Mouse (Mus musculus) urinary bladder, postnatal 14 days (tissue): Measurements from ENCODE around the gene Chpf2.
A peak's percentile ranks its signal among the peaks of the same experiment; 100 is the strongest.
"Not testable (repeated sequence)": the region's sequence is repeated elsewhere in the genome, so short reads cannot be mapped to it uniquely, and the experiment has no call there.

ENCODE experiments used
- DNase-seq: peaks from one replicate; pipeline ENCODE4 v3.0.0; 2021; ENCODE audit warnings: low spot score

Gene Chpf2

DNA sequence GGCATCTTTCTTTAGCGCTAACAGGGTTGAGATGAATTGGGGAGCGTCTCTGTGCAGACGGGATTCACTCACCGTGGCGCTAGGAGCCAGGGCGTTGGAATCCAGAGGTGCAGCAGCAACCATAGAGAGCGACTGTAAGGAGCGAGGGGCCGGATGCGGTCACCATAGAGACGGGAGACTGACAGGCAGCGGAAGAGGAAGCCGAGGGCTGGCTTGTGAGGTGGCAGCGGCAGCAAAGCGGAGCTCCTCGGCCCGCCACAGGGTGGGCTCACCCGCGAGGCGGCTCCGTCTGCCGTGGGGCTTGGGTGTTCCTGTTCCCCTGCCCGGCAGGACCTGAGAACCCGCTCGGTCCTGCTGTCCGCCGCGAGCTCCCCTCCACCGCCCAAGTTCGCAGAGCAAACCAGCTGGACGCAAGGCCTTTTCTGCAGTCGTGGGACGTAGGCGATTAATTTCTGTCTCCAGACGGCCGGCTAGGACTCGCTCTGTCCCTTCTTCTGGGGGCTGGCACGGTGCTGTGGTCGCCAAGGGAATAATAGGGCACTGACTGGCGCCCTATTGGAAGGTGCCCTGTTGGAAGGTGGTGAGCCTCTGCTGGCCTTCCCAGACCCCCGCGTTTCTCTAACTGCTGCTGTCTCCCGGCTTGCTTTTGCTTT lies at the start of gene Chpf2:
Gene Chpf2 (plus strand): TSS at position 195 of the 653 bp plus-strand sequence.
- peak; percentile 83 for DNase-seq

DNA sequence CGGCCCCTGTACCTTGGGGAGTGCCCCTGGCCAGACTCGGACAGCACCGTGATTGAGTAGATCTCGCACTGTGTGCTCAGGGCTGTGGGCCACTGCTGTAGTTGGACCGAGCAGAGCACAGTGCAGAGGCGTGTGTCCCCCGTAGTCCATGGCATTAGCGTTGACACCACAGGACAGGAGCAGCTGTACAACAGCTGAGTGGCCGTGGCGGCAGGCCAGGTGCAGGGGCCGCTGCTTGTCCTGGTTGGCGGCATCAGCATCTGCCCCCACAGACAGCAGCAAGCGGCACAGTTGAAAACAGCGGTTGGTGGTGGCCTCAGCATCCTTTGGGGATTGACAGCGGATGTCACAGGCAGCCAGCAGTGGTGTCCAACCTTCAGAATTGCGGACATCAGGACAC lies 48.9 kb upstream of the Chpf2 start:
- no peak for DNase-seq

DNA sequence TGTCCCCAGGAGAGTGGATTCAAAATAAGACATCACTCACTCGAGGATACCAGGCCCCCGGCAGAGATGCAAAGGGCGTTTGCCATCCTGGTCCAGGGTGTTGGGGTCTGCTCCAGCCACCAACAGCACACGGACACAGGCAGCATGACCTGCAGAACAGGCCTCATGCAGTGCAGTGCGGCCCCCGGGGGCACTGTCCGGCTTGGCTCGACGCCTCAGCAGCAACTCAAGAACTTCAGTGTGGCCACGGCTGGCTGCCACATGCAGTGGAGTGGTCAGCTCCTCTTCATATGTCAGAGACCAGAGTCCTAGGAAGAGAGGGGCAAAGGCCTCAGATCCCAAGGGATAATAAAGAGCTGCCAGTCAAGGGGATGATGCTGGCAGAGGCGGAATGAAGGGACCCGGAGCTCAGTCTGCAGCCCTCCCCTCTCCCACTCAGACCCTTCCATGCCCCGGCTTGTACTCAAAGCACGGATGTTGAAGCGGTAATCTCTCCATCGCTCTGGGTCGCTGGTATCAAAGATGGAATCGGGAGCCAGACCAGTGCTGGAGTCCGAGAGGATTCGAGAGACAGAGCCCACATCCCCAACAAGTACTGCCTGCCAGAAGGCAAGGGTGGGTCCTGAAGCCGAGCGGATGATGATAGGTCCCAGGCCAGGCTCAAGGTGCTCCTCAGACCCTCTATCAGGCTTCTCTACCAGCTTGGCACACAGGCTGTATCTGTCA lies 46.8 kb upstream of the Chpf2 start:
- no peak for DNase-seq

DNA sequence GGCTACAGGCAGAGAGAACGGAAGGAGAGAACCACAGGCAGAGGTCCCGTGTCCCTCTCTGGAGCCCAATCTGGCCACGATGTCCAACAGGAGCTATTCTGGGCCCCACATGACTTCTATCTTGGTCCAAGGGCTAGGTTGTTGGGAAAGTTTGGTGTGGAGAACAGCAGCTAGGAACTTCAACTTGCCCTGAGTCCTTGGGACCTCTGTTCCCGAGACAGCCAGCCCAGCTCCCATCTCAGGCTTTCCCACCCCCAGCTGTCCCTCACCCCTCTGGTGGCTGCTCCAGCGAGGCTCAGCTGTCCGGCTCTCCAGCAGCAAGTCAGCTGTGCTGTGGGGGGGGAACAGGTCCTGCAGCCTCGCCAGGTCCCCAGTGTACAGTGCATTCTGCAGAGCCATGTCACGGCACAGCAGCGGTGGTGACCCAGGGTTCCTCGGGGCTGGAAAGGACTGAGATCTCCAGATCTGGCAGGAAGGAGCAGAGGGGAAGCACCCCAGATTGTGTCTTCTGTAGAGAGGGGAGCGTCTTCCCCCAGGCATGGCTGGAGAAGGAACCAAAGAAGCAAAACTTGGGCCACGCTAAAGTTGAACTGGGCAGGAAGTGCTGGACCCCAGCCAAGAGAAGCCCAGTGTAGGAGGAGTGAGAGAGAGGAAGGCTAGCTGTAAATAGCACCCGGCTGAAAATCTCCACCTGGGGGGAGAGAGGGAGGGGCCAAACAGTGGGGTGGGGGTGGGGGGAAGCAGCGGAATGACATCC lies 46.0 kb upstream of the Chpf2 start, which contains the start of gene Asb10:
Gene Asb10 (minus strand): TSS at position 592 of the 757 bp plus-strand sequence.
- peak; percentile 70 for DNase-seq

DNA sequence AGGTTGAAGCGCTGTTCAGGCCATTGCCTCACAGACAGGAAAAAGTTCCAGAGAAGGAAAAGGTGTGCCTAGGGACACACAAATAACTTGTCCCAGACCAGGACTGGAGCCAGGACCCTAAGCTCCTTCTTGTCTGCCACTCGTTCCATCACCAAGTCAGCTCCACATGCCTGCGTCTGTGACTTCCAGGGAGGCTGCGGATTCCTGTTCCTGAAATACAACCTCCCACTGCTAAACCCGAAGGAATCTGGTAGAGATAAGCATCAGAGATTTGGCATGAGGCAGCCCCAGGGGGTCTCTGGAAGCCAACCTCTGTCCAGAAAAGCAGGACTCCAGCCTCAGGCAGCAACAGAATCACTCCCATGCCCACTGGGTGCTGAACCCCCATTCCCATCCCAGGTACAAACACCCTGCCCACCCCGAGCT lies 45.4 kb upstream of the Chpf2 start:
- no peak for DNase-seq

DNA sequence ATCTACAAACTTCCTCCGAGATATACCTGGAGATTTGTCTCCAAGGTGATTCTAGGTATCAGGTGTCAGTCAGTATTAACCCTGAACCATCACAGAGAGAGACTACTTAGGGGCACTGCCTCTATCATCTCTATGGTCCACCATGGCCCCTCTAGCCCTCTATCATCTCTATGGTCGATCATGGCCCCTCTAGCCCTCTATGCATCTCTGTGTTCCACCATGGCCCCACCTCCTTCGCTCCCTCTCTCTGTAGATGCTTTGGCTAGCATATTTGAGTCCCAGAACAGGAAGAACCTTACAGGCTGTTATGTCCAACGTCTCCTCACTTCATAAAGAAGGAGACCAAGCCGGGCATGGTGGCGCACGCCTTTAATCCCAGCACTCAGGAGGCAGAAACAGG lies 43.9 kb upstream of the Chpf2 start:
- no peak for DNase-seq

DNA sequence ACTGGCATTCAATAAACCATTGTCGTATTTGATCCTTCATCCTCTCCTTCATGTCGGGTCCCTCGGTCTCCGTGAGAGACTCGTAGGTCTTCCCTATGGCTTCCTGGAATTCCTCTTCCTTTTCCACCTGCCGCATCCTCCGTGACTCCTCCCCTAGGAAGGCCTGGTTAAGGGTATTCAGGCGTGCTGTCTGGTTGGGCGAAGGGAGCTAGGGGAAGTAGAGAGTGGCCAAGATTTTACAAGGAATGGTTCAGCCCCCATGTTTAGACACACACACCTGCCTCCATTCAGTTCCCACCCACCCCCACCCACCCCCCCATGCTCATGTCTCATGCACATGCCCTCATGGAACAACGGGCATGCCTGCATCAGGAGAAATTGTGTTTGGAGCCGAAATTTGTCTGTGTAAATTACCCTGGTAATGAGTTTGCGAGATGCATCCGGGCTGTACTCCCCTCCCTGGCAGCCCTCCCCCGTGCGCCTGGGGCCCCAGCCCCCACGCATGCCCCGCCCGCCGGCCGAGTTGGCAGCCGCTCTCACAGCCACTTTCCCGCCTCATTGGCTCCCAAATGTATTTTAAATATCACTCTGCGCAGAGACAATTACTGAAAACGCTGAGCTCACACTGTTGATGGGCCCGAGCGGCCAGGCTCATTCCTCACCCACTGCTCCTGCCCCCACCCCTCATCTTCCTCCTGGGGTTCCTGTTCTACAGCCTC lies 35.8 kb upstream of the Chpf2 start:
- DNase-seq: peak; percentile 53

DNA sequence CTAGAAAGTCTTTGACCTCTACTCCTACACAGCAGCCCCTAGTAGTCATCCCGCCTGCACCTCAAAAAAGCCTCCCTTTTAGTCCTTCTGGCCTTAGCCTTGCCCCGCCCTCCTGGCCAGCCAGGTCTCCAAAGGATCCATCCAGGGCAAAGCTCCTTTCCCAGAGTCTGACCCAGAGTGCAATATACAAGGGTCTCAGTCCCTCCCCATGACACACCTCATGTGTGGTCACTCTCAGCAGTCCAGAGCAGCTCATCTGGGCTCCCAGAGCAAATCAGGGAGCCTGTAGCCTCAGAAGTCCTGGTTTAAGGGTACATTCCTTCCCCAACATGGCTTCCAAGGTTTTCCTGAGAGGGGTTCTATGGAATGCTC lies 35.2 kb upstream of the Chpf2 start:
- no peak for DNase-seq

DNA sequence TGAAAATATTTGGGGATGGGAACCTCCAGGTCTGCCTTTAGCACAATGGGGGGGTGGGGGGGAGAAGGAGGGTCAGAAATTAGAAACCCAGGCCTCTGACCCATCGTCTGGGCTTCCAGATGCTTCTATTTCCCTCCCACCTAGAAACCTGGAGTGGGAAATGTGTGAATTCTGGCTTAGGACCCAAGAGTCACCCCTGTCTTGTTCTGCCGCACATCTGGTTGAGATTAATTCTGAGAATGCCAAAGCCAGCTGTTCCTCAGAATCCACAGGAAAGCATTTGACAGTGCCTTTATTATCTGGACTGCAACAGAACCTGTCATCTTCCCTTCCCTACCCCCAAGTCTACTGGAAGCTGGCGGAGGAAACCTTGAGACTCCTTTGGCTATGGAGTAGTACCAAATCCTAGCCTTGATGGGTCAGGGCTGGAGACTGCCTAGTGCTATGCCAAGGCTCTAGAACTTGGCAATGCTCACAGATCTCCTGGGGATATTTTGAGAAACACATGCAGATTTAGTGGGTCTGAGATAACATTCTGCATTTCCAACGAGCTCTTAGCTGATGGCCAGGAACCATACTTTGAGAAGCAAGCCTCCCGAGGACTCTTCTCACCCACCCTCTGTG lies 32.8 kb upstream of the Chpf2 start:
- no peak for DNase-seq

DNA sequence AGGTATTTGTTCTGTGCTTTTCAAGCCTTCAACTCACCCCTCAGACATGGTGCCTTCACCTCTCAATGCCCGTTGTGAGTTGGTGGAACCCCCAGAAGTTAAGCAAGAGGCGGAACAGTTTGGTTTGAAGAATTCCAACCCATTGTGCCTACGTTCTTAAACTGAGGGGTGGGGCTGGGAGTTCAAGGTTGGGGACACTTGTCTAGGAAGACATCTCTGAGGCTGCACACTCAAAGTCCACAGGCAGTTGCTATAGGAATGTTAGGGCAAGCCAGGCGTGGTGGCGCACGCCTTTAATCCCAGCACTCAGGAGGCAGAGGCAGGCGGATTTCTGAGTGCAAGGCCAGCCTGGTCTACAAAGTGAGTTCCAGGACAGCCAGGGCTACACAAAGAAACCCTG lies 31.2 kb upstream of the Chpf2 start:
- not testable (repeated sequence) for DNase-seq

DNA sequence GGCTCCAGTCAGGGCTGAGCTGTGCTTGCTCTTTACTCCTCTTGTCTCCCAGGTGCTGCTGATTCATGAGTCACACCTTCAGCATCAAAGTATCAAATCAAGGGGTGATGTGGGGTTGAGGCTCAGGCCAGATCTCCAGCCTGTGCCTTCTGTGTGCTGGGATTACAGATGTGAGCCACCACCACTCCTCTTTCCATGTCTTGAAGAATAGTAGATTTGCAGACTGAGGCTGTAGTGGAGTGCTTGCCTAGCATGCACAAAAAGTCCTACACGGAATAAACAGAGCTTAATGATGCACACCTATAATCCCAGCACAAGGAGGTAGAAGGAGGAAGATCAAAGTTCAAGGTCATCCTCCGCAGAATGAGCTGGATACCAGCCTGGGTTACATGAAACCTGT lies 29.8 kb upstream of the Chpf2 start, which contains the start of gene 4931409K22Rik:
Gene 4931409K22Rik (minus strand): TSS at position 101 of the 400 bp plus-strand sequence.
- no peak for DNase-seq

DNA sequence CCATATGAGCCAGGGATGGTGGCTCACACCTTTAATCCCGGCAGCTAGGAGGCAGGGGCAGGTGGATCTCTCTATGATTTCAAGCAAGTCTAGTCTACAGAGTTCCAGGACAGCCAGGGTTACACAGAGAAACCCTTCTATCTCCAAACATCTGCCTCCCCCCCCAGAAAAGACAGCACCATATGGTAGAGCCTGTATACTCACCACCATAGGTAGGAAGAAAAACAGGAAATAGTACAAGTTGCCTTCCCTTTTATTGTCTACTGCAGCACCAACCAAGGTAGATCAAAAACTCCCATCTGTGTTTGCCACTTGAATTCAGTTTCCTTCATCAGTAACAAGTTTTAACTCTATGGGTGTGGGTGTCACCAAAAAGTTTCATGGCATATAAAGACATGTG lies 10.6 kb upstream of the Chpf2 start:
- DNase-seq: no peak

DNA sequence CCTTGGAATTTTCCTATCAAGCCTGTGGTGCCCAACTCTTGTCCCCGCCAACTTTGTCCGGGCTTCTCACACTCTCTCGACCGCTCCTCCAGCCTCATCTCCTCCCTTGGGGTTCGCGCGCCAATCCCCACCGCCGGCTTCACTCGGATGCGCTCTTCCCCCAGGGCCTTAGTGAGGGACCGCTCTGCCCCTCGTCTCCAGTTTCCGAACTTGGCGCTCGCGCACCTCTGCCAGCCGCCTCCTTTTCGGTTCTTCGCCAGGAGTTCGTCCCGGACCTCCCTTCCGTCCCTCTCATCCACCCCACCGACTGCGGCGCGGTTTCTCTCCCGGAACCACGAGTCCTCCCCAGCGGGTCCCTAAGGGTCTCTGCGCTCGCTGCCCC lies 9.7 kb upstream of the Chpf2 start:
- peak; percentile 35 for DNase-seq

DNA sequence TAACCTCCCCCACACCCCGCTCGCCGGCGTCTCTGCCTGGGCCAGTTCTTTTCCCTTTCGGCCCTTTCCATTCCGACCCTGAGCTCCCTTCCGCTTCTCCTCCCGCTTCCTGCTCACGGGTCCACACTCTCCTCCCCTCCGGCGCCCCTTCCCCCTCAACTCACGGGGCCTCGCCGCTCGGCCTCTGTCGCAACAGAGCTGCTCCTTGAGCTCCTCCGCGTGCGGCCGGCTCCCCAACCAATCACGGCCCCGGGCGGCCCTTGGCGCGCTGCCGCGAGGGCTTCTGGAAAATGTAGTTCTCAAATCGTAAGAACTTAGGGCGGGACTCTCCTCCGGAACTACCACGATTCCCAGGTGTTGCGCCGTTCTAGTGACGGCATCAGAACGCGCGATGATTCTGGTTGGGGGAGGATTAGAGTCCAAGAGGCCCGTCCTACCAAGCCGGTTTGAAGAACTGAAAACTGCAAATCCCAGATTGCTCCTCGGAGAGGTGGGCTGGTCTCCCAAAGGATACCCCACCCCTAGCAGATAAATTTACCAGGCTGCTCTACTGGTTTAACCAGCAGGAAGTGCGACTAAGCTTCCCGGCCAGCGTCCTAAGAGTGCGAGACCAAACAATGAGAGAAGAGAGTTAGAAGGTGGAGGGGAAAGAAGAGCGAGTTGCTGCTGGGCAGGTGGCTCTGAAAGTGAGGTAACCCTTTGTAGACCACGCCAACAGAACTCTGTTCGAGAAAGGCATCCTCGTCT lies 9.2 kb upstream of the Chpf2 start, which contains the start of gene Abcf2:
Gene Abcf2 (minus strand): TSS at position 285 of the 747 bp plus-strand sequence.
- peak; percentile 100 for DNase-seq

DNA sequence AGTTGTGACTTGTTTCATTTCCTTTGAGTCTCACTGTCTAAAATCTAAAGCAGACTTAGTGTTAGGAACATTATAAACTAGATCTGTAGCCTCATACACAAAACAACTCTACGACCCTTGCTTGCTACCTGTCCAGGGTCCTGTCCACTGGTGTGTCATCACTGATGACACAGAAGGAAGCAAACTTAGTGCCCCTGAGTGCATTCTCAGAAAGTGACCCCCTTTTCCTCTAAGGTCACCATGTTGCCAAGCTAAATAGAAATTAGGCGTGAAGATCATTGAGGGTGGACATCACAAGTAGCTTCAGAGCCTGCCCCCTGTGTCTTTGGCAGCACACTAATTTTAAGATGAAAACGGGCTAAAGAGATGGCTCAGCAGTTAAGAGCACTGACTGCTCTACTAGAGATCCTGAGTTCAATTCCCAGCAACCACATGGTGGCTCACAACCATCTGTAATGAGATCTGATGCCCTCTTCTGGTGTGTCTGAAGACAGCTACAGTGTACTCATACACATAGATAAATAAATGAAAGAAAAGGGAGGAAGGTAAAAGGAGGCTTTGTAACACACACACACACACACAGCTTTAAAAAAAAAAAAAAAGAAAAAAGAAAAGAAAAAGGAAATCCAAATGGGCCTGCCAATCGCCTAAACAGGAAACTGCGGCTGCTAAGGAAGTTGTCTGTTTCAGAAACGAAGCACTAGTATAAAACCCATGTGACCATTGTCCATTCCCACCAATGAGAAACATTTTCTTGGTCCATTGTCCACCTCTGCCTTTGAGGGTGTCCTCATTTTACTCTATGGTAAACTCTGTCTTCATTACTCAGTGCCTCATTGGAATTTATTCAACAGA lies 8.2 kb upstream of the Chpf2 start:
- DNase-seq: no peak

DNA sequence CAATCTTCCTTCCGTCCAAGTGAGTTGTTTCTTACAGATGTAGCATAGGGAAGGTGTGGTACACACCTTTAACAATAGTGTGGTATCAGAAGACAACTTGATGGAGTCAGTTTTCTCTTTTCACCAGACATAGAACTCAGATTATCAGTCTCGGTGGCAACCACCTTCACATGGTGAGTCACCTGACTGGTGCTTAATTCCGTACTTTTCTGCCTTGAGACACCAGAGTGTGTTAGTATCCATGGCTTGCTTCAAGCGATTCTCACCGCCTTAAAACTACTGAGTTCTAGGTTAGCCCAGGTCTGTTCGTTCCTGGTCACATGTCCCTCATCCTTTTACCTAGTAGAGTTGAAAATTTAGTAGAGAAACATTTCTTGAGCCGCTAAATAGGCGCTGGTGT lies 435 bp upstream of the Chpf2 start:
- DNase-seq: no peak

DNA sequence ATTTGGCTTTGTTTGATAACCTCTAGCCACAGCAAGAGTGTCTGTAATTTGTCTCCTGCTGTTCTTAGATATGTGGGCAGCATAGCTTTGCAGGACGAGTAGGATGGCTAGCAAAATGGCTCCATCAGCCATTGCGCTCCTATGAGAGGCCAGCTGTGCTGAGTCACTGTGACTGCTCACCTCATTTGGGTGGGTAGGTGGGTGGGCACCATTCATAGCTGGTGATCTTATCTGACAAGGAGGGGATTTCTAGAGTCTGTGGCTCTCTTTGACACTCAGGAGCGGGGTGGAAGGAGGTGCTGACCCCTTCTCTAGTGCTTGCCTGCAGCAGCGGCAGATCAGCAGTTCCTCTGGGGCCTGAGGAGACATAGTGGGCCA lies 648 bp downstream of the Chpf2 start:
- DNase-seq: no peak

DNA sequence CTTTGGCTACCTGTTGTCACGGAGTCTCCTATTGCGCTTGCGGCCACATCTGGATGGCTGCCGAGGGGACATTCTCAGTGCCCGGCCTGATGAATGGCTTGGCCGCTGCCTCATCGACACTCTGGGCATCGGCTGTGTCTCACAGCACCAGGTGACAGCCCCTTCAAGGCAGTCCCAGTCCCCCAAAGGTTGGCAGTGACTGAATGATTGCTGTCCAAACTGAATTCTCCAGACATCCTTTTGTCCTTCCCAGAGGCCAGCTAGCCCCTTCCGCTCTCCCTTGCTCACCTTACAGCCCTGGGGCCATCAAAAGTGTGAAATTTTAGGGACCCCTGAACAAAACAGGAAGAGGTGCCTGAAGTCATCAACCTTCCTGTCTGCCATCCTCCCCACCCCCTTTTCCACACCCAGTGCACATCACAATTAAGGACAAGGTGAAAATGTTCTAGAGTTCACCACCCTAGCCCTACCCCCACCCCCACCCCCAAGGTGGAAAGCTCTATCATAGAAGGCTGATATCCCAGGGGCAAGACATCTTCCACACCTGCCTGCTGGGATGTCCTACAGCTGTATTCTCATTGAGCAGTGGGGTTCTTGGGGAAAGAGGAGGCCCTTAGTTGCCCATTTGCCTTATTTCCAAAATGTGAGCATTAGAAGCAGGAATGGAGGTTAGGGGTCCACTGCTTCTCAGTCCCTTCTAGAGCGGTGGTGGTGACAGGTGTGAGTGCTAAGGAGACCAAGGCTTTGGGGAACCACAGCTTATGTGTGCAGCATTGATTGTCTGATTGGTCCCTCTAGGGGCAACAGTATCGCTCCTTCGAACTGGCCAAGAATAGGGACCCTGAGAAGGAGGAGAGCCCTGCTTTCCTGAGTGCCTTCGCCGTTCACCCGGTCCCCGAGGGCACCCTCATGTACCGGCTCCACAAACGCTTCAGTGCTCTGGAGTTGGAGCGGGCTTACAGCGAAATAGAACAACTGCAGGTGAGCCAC lies 3.3 kb downstream of the Chpf2 start:
- no peak for DNase-seq

DNA sequence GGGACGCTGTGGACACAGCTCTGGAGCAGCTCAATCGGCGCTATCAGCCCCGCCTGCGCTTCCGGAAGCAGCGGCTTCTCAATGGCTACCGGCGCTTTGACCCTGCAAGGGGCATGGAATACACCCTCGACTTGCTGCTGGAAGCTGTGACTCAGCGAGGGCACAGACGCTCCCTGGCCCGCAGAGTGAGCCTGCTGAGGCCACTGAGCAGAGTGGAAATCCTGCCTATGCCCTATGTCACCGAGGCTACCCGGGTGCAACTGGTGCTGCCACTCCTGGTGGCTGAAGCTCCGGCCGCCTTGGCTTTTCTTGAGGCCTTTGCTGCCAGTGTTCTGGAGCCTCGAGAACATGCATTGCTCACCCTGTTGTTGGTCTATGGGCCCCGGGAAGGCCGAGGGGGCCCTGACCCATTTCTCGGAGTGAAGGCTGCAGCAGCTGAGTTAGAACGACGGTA lies 4.8 kb downstream of the Chpf2 start:
- DNase-seq: no peak
